Mouse (Mus musculus) midbrain, postnatal 0 days (tissue): Measurements from ENCODE around the gene Pgghg. TPM values are rescaled to one million over a fixed set of nuclear protein-coding genes. Genes with fewer than 3 reads are reported as not detected.

Experiments
- ATAC-seq: fragments of 200-750 bp; cut with Nextera tagmentation; 2 replicates; pipeline ENCODE4 v1.8.0; 2017; ENCODE audit warnings: moderate number of reproducible peaks, mild to moderate bottlenecking, moderate TSS enrichment, moderate library complexity; ENCODE audit not compliant: low FRiP score
- DNase-seq: peaks from one replicate; pipeline ENCODE4 v3.0.0-alpha.2; 2015; ENCODE audit warnings: low spot score
- H3K27ac ChIP-seq: fragments of 300-500 bp; sonication (generic); 2 replicates; pipeline ENCODE4 v1.5.1; 2014; ENCODE audit warnings: low read depth, mild to moderate bottlenecking, low read length, mixed read lengths
- H3K27me3 ChIP-seq: fragments of 300-500 bp; sonication (generic); 2 replicates; pipeline ENCODE4 v1.6.1; 2014; ENCODE audit warnings: low read length, control low read depth, mixed read lengths; ENCODE audit not compliant: insufficient read depth
- H3K36me3 ChIP-seq: fragments of 300-500 bp; sonication (generic); 2 replicates; pipeline ENCODE4 v1.6.1; 2014; ENCODE audit warnings: low read length, control low read depth, mixed read lengths; ENCODE audit not compliant: insufficient read depth
- H3K4me1 ChIP-seq: fragments of 300-500 bp; sonication (generic); 2 replicates; pipeline ENCODE4 v1.6.1; 2014; ENCODE audit warnings: mild to moderate bottlenecking, control low read depth, antibody characterized with exemption, low read length, mixed read lengths; ENCODE audit not compliant: insufficient read depth
- H3K4me2 ChIP-seq: fragments of 300-500 bp; sonication (generic); 2 replicates; pipeline ENCODE4 v1.6.1; 2014; ENCODE audit warnings: low read depth, mild to moderate bottlenecking, low read length, mixed read lengths; ENCODE audit not compliant: poor library complexity, severe bottlenecking
- H3K4me3 ChIP-seq: fragments of 300-500 bp; sonication (generic); 2 replicates; pipeline ENCODE4 v1.5.1; 2014; ENCODE audit warnings: low read depth, mild to moderate bottlenecking, low read length, moderate library complexity
- H3K9ac ChIP-seq: fragments of 300-500 bp; sonication (generic); replicated peaks from 2 replicates; pipeline ENCODE4 v1.6.1; 2014; ENCODE audit warnings: mild to moderate bottlenecking, low read length, moderate library complexity, mixed read lengths; ENCODE audit not compliant: poor library complexity, severe bottlenecking
- H3K9me3 ChIP-seq: fragments of 300-500 bp; sonication (generic); 2 replicates; pipeline ENCODE4 v1.6.1; 2016; ENCODE audit warnings: low read length, control low read depth
- CTCF ChIP-seq: IDR thresholded peaks from 2 replicates; pipeline ENCODE4 v1.5.1; 2016; ENCODE audit warnings: antibody characterized with exemption, mild to moderate bottlenecking
- WGBS: fragments of 180-500 bp; shearing (Covaris S2); extraction: QIAGEN DNeasy Blood & Tissue Kit; methylation state at CpG from one replicate; pipeline ENCODE4 v1.1.7; 2014; 5-methylcytosine and 5-hydroxymethylcytosine counted together
- polyA plus RNA-seq: library from polyadenylated mRNA; unstranded; fragments of >200 nt; fragmentation: Nextera tagmentation; extraction: Ambion mirVana; gene quantifications from 2 replicates; pipeline ENCODE4 v1.2.1, GENCODE M21; 2015
- total RNA-seq: library from RNA; depleted of rRNA; stranded (reverse); fragments of >200 nt; gene quantifications from 2 replicates; pipeline ENCODE4 v1.2.3, GENCODE M21; 2014; rRNA removed

Gene Pgghg
- total and polyA plus RNA-seq, 2 experiments from 2014 or later, result 4.4 to 7.8 TPM

GRCm38 (mm10) chr7:140987182-140988138 lies 46.3 kb downstream of the Pgghg start:
- no peak overlapping the region for H3K9ac ChIP-seq
- H3K4me3 ChIP-seq, result no peak overlapping the region
- no peaks in the 10 kb centered on the region for H3K36me3 ChIP-seq
- 87% methylated on average over 17 of the region's 17 CpGs for WGBS
- no peak for TF ChIP-seq CTCF
- H3K4me2 ChIP-seq, result no peak overlapping the region
- no peaks in the 10 kb centered on the region for H3K4me1 ChIP-seq
- no peaks in the 10 kb centered on the region for H3K9me3 ChIP-seq
- ATAC-seq (no peak), DNase-seq (no peak)
- no peak overlapping the region for H3K27ac ChIP-seq
- no peaks in the 10 kb centered on the region for H3K27me3 ChIP-seq

GRCm38 (mm10) chr7:140989022-140989421 lies 47.8 kb downstream of the Pgghg start:
- H3K9me3 ChIP-seq, result no peaks in the 10 kb centered on the region
- WGBS, result 87% methylated on average over 4 of the region's 4 CpGs
- DNase-seq (no peak), ATAC-seq (no peak)
- H3K4me3 ChIP-seq, result no peak overlapping the region
- H3K9ac ChIP-seq, result no peak overlapping the region
- H3K4me2 ChIP-seq, result no peak overlapping the region
- H3K36me3 ChIP-seq, result no peaks in the 10 kb centered on the region
- H3K4me1 ChIP-seq, result no peaks in the 10 kb centered on the region
- no peak for TF ChIP-seq CTCF
- H3K27ac ChIP-seq, result no peak overlapping the region
- no peaks in the 10 kb centered on the region for H3K27me3 ChIP-seq

GRCm38 (mm10) chr7:140990185-140990584 lies 49.0 kb downstream of the Pgghg start:
- Histone ChIP-seq H3K4me2 (no peak overlapping the region), H3K4me3 (no peak overlapping the region), H3K4me1 (no peaks in the 10 kb centered on the region), H3K27me3 (no peaks in the 10 kb centered on the region), H3K36me3 (no peaks in the 10 kb centered on the region), H3K9me3 (no peaks in the 10 kb centered on the region), H3K9ac (no peak overlapping the region), H3K27ac (no peak overlapping the region)
- no peak for ATAC-seq
- DNase-seq, result no peak
- TF ChIP-seq CTCF, result no peak
- WGBS, result 75% methylated on average over 6 of the region's 6 CpGs

GRCm38 (mm10) chr7:140990622-140991021 lies 49.4 kb downstream of the Pgghg start:
- H3K9ac ChIP-seq, result no peak overlapping the region
- no peaks in the 10 kb centered on the region for H3K4me1 ChIP-seq
- H3K27me3 ChIP-seq, result no peaks in the 10 kb centered on the region
- no peak overlapping the region for H3K4me3 ChIP-seq
- H3K9me3 ChIP-seq, result no peaks in the 10 kb centered on the region
- no peaks in the 10 kb centered on the region for H3K36me3 ChIP-seq
- 74% methylated on average over 5 of the region's 5 CpGs for WGBS
- TF ChIP-seq CTCF, result no peak
- ATAC-seq, result no peak
- DNase-seq, result no peak
- H3K27ac ChIP-seq, result no peak overlapping the region
- H3K4me2 ChIP-seq, result no peak overlapping the region

GRCm38 (mm10) chr7:140991117-140991689 lies 50.0 kb downstream of the Pgghg start:
- no peak overlapping the region for H3K4me2 ChIP-seq
- H3K9me3 ChIP-seq, result no peaks in the 10 kb centered on the region
- ATAC-seq, result no peak
- 90% methylated on average over 14 of the region's 14 CpGs for WGBS
- no peaks in the 10 kb centered on the region for H3K4me1 ChIP-seq
- no peaks in the 10 kb centered on the region for H3K36me3 ChIP-seq
- H3K27ac ChIP-seq, result no peak overlapping the region
- no peak for TF ChIP-seq CTCF
- no peak for DNase-seq
- H3K9ac ChIP-seq, result no peak overlapping the region
- H3K4me3 ChIP-seq, result no peak overlapping the region
- H3K27me3 ChIP-seq, result no peaks in the 10 kb centered on the region

Other genes starting within 250 kb of the Pgghg start
- gene Olfr541, start 244.1 kb upstream of the Pgghg start, total RNA-seq, result not detected in 2 replicates
- not detected in 2 replicates for gene Olfr541, start 244.1 kb upstream of the Pgghg start, polyA plus RNA-seq
- gene Cyp2e1, start 177.7 kb upstream of the Pgghg start, total RNA-seq, result not detected in 2 replicates
- gene Cyp2e1, start 177.7 kb upstream of the Pgghg start, polyA plus RNA-seq, result not detected in 2 replicates
- gene Syce1, start 153.5 kb upstream of the Pgghg start, total RNA-seq, result 0.55 TPM in 1 of 2 replicates, not detected in the other
- 0.14 and 0.26 TPM in 2 replicates for gene Syce1, start 153.5 kb upstream of the Pgghg start, polyA plus RNA-seq
- gene Zfp941, start 119.2 kb upstream of the Pgghg start, total RNA-seq, result 30.0 and 37.6 TPM in 2 replicates
- 26.1 and 30.9 TPM in 2 replicates for gene Zfp941, start 119.2 kb upstream of the Pgghg start, polyA plus RNA-seq
- 0.71 TPM in 1 of 2 replicates, not detected in the other for gene Urah, start 106.4 kb upstream of the Pgghg start, total RNA-seq
- gene Urah, start 106.4 kb upstream of the Pgghg start, polyA plus RNA-seq, result 0.23 and 0.26 TPM in 2 replicates
- gene Scgb1c1, start 95.8 kb upstream of the Pgghg start, total RNA-seq, result not detected in 2 replicates
- gene Scgb1c1, start 95.8 kb upstream of the Pgghg start, polyA plus RNA-seq, result not detected in 2 replicates
- gene Odf3, start 93.6 kb upstream of the Pgghg start, total RNA-seq, result not detected in 2 replicates
- 0.17 and 0.22 TPM in 2 replicates for gene Odf3, start 93.6 kb upstream of the Pgghg start, polyA plus RNA-seq
- gene Gm45785, start 85.1 kb upstream of the Pgghg start, total RNA-seq, result 0.27 and 2.5 TPM in 2 replicates
- gene Gm45785, start 85.1 kb upstream of the Pgghg start, polyA plus RNA-seq, result 0.20 TPM in 1 of 2 replicates, not detected in the other
- gene Ric8a, start 84.4 kb upstream of the Pgghg start, total RNA-seq, result 81.2 and 127 TPM in 2 replicates
- 91.8 and 98.1 TPM in 2 replicates for gene Ric8a, start 84.4 kb upstream of the Pgghg start, polyA plus RNA-seq
- 19.1 and 26.0 TPM in 2 replicates for gene Bet1l, start 83.8 kb upstream of the Pgghg start, total RNA-seq
- 49.9 and 53.9 TPM in 2 replicates for gene Bet1l, start 83.8 kb upstream of the Pgghg start, polyA plus RNA-seq
- gene Psmd13, start 59.4 kb upstream of the Pgghg start, total RNA-seq, result 107 and 136 TPM in 2 replicates
- 245 and 265 TPM in 2 replicates for gene Psmd13, start 59.4 kb upstream of the Pgghg start, polyA plus RNA-seq
- 55.5 and 66.3 TPM in 2 replicates for gene Sirt3, start 59.1 kb upstream of the Pgghg start, total RNA-seq
- 60.9 and 72.3 TPM in 2 replicates for gene Sirt3, start 59.1 kb upstream of the Pgghg start, polyA plus RNA-seq
- gene Cox8b, start 40.9 kb upstream of the Pgghg start, total RNA-seq, result not detected in 2 replicates
- not detected in 2 replicates for gene Cox8b, start 40.9 kb upstream of the Pgghg start, polyA plus RNA-seq
- 0.24 and 0.82 TPM in 2 replicates for gene Nlrp6, start 20.5 kb upstream of the Pgghg start, total RNA-seq
- gene Nlrp6, start 20.5 kb upstream of the Pgghg start, polyA plus RNA-seq, result 0.90 and 0.99 TPM in 2 replicates
- gene Ifitm5, start 8.9 kb downstream of the Pgghg start, total RNA-seq, result 0.99 TPM in 1 of 2 replicates, not detected in the other
- gene Ifitm5, start 8.9 kb downstream of the Pgghg start, polyA plus RNA-seq, result 0.63 TPM in 1 of 2 replicates, not detected in the other
- not detected in 2 replicates for gene Gm45717, start 14.5 kb downstream of the Pgghg start, total RNA-seq
- gene Gm45717, start 14.5 kb downstream of the Pgghg start, polyA plus RNA-seq, result 0.81 TPM in 1 of 2 replicates, not detected in the other
- 66.6 and 79.1 TPM in 2 replicates for gene Ifitm2, start 14.6 kb downstream of the Pgghg start, total RNA-seq
- gene Ifitm2, start 14.6 kb downstream of the Pgghg start, polyA plus RNA-seq, result 200 and 218 TPM in 2 replicates
- 9.7 and 16.3 TPM in 2 replicates for gene Ifitm1, start 25.8 kb downstream of the Pgghg start, total RNA-seq
- gene Ifitm1, start 25.8 kb downstream of the Pgghg start, polyA plus RNA-seq, result 14.6 and 21.2 TPM in 2 replicates
- 22.5 and 39.3 TPM in 2 replicates for gene Ifitm3, start 69.4 kb downstream of the Pgghg start, total RNA-seq
- 67.8 and 80.5 TPM in 2 replicates for gene Ifitm3, start 69.4 kb downstream of the Pgghg start, polyA plus RNA-seq
- 0.99 and 1.1 TPM in 2 replicates for gene Ifitm6, start 76.5 kb downstream of the Pgghg start, total RNA-seq
- 0.81 and 0.83 TPM in 2 replicates for gene Ifitm6, start 76.5 kb downstream of the Pgghg start, polyA plus RNA-seq
- not detected in 2 replicates for gene Gm17387, start 87.7 kb downstream of the Pgghg start, total RNA-seq
- not detected in 2 replicates for gene Gm17387, start 87.7 kb downstream of the Pgghg start, polyA plus RNA-seq
- gene B4galnt4, start 119.7 kb downstream of the Pgghg start, total RNA-seq, result 133 and 146 TPM in 2 replicates
- 52.1 and 53.9 TPM in 2 replicates for gene B4galnt4, start 119.7 kb downstream of the Pgghg start, polyA plus RNA-seq
- 0.49 TPM in 1 of 2 replicates, not detected in the other for gene Pkp3, start 136.8 kb downstream of the Pgghg start, total RNA-seq
- gene Pkp3, start 136.8 kb downstream of the Pgghg start, polyA plus RNA-seq, result not detected in 2 replicates
- 1.1 and 3.9 TPM in 2 replicates for gene Sigirr, start 159.2 kb downstream of the Pgghg start, total RNA-seq
- gene Sigirr, start 159.2 kb downstream of the Pgghg start, polyA plus RNA-seq, result 1.8 and 2.0 TPM in 2 replicates
- gene Ano9, start 176.4 kb downstream of the Pgghg start, total RNA-seq, result 0.33 and 1.1 TPM in 2 replicates
- 0.50 and 0.72 TPM in 2 replicates for gene Ano9, start 176.4 kb downstream of the Pgghg start, polyA plus RNA-seq
- gene Ptdss2, start 181.0 kb downstream of the Pgghg start, total RNA-seq, result 19.6 and 23.4 TPM in 2 replicates
- gene Ptdss2, start 181.0 kb downstream of the Pgghg start, polyA plus RNA-seq, result 90.9 and 91.0 TPM in 2 replicates
- 39.1 and 47.1 TPM in 2 replicates for gene Rnh1, start 231.5 kb downstream of the Pgghg start, total RNA-seq
- 44.2 and 46.8 TPM in 2 replicates for gene Rnh1, start 231.5 kb downstream of the Pgghg start, polyA plus RNA-seq